Mouse (Mus musculus) G1E (cell line): ENCODE measurements around the gene Zbtb46.

Experiments
- CTCF ChIP-seq: IDR thresholded peaks from 2 replicates; pipeline ENCODE4 v1.5.1; 2012; ENCODE audit warnings: low read depth, low read length, inconsistent platforms, mixed read lengths
- GATA1 ChIP-seq: IDR thresholded peaks from 2 replicates; pipeline ENCODE4 v1.6.1; 2012; ENCODE audit warnings: borderline replicate concordance, low read length, inconsistent platforms, mixed read lengths
- TAL1 ChIP-seq: conservative IDR thresholded peaks from 2 replicates; pipeline ENCODE4 v1.6.1; 2012; ENCODE audit warnings: low read depth, low read length, inconsistent platforms, mixed read lengths

- TF ChIP-seq CTCF (no peak), GATA1 (no peak), TAL1 (no peak)
These were observed 102.4 kb downstream of the Zbtb46 start for GRCm38 (mm10) chr2:181356780-181357179.
